Mouse (Mus musculus) MEL (cell line): Measurements from ENCODE around the gene 2300002M23Rik. TPM values are rescaled to one million over a fixed set of nuclear protein-coding genes. Genes with fewer than 3 reads are reported as not detected.

Experiments used
- DNase-seq: peaks from one replicate; pipeline ENCODE4 v3.0.0; 2011; ENCODE audit warnings: low read depth, low spot score
- H3K27ac ChIP-seq: 2 replicates; pipeline ENCODE4 v1.5.1; 2012; ENCODE audit warnings: low read depth, mild to moderate bottlenecking, control low read depth, low read length, moderate library complexity; ENCODE audit not compliant: control insufficient read depth
- H3K27me3 ChIP-seq, 2 experiments: fragments of 150-350 bp in 1 of 2; sonication (generic) in 1 of 2; 2 replicates each; pipeline ENCODE4 v1.6.1; 2012; ENCODE audit warnings: low read length in 2 of 2, mild to moderate bottlenecking in 2 of 2, improper control_type of control experiment in 1 of 2, moderate library complexity in 1 of 2; ENCODE audit not compliant: insufficient read depth in 2 of 2, control insufficient read depth in 1 of 2
- H3K36me3 ChIP-seq, 2 experiments: 2 replicates each; pipeline ENCODE4 v1.6.1; 2012 to 2014; ENCODE audit warnings: low read length in 2 of 2, improper control_type of control experiment in 1 of 2, inconsistent platforms in 1 of 2, mild to moderate bottlenecking in 1 of 2; ENCODE audit not compliant: insufficient read depth in 2 of 2, control insufficient read depth in 1 of 2
- H3K4me1 ChIP-seq, 2 experiments: fragments of 150-350 bp in 1 of 2; sonication (generic) in 1 of 2; 2 replicates each; pipeline ENCODE4 v1.6.1; 2012; ENCODE audit warnings: low read length in 2 of 2, improper control_type of control experiment in 1 of 2, mild to moderate bottlenecking in 1 of 2; ENCODE audit not compliant: insufficient read depth in 2 of 2, control insufficient read depth in 1 of 2
- H3K4me3 ChIP-seq, 2 experiments: fragments of 150-350 bp in 1 of 2; sonication (generic) in 1 of 2; 2 replicates each; pipeline ENCODE4 v1.5.1; 2012; ENCODE audit warnings: low read depth in 2 of 2, low read length in 2 of 2, mild to moderate bottlenecking in 2 of 2, moderate library complexity in 2 of 2, control low read depth in 1 of 2, improper control_type of control experiment in 1 of 2; ENCODE audit not compliant: control insufficient read depth in 1 of 2, insufficient read depth in 1 of 2
- H3K79me2 ChIP-seq: 2 replicates; pipeline ENCODE4 v1.6.1; 2012; ENCODE audit warnings: mild to moderate bottlenecking, low read length, moderate library complexity; ENCODE audit not compliant: control insufficient read depth, poor library complexity, insufficient read depth
- H3K9ac ChIP-seq: 2 replicates; pipeline ENCODE4 v1.6.1; 2012; ENCODE audit warnings: low read depth, mild to moderate bottlenecking, control low read depth, low read length, moderate library complexity; ENCODE audit not compliant: control insufficient read depth, poor library complexity, severe bottlenecking
- H3K9me3 ChIP-seq: fragments of 150-350 bp; sonication (generic); replicated peaks from 2 replicates; pipeline ENCODE4 v1.6.1; 2012; ENCODE audit warnings: mild to moderate bottlenecking, low read length, improper control_type of control experiment, moderate library complexity; ENCODE audit not compliant: insufficient read depth
- BHLHE40 ChIP-seq: IDR thresholded peaks from 2 replicates; pipeline ENCODE4 v1.6.1; 2012; ENCODE audit warnings: low read depth, mild to moderate bottlenecking, inconsistent platforms, low read length, improper control_type of control experiment, borderline replicate concordance
- CHD2 ChIP-seq: IDR thresholded peaks from 2 replicates; pipeline ENCODE4 v1.6.1; 2011; ENCODE audit warnings: low read length, improper control_type of control experiment
- E2F4 ChIP-seq: IDR thresholded peaks from 2 replicates; pipeline ENCODE4 v1.6.1; 2011; ENCODE audit warnings: low read depth, low read length, improper control_type of control experiment, borderline replicate concordance
- ELF1 ChIP-seq: IDR thresholded peaks from 2 replicates; pipeline ENCODE4 v1.6.1; 2014; ENCODE audit warnings: low read depth, mild to moderate bottlenecking, inconsistent platforms, low read length, improper control_type of control experiment, moderate library complexity
- EP300 ChIP-seq, 2 experiments: IDR thresholded peaks; 2 replicates each; pipeline ENCODE4 v1.6.1; 2011; ENCODE audit warnings: improper control_type of control experiment in 2 of 2, low read length in 2 of 2, low read depth in 1 of 2, mild to moderate bottlenecking in 1 of 2
- ETS1 ChIP-seq: IDR thresholded peaks from 2 replicates; pipeline ENCODE4 v1.6.1; 2012; ENCODE audit warnings: low read depth, mild to moderate bottlenecking, inconsistent platforms, low read length, improper control_type of control experiment, moderate library complexity
- GATA1 ChIP-seq: IDR thresholded peaks from 2 replicates; pipeline ENCODE4 v1.6.1; 2011; ENCODE audit warnings: low read depth, low read length, improper control_type of control experiment
- HCFC1 ChIP-seq: IDR thresholded peaks from 2 replicates; pipeline ENCODE4 v1.6.1; 2012; ENCODE audit warnings: low read depth, mild to moderate bottlenecking, inconsistent platforms, low read length, improper control_type of control experiment, moderate library complexity
- JUND ChIP-seq: IDR thresholded peaks from 2 replicates; pipeline ENCODE4 v1.6.1; 2011; ENCODE audit warnings: low read depth, mild to moderate bottlenecking, improper control_type of control experiment, low read length
- MAFK ChIP-seq: IDR thresholded peaks from 2 replicates; pipeline ENCODE4 v1.6.1; 2011; ENCODE audit warnings: low read depth, mild to moderate bottlenecking, low read length, improper control_type of control experiment, borderline replicate concordance
- MXI1 ChIP-seq: IDR thresholded peaks from 2 replicates; pipeline ENCODE4 v1.6.1; 2011; ENCODE audit warnings: mild to moderate bottlenecking, low read depth, low read length, improper control_type of control experiment
- NELFE ChIP-seq: IDR thresholded peaks from 2 replicates; pipeline ENCODE4 v1.6.1; 2011; ENCODE audit warnings: low read depth, low read length, improper control_type of control experiment
- NRF1 ChIP-seq: IDR thresholded peaks from 2 replicates; pipeline ENCODE4 v1.6.1; 2014; ENCODE audit warnings: low read depth, mild to moderate bottlenecking, inconsistent platforms, low read length, improper control_type of control experiment, moderate library complexity; ENCODE audit not compliant: poor library complexity, insufficient read depth, severe bottlenecking
- POLR2A ChIP-seq, 2 experiments: IDR thresholded peaks; 2 replicates each; pipeline ENCODE4 v1.6.1; 2011 to 2012; ENCODE audit warnings: low read length in 2 of 2, mild to moderate bottlenecking in 2 of 2, control low read depth in 1 of 2, improper control_type of control experiment in 1 of 2, low read depth in 1 of 2, moderate library complexity in 1 of 2; ENCODE audit not compliant: control insufficient read depth in 1 of 2, insufficient read depth in 1 of 2, poor library complexity in 1 of 2
- POLR2AphosphoS2 ChIP-seq: IDR thresholded peaks from 2 replicates; pipeline ENCODE4 v1.6.1; 2011; ENCODE audit warnings: low read length, improper control_type of control experiment
- RAD21 ChIP-seq: IDR thresholded peaks from 2 replicates; pipeline ENCODE4 v1.6.1; 2011; ENCODE audit warnings: mild to moderate bottlenecking, low read depth, low read length, improper control_type of control experiment
- RCOR1 ChIP-seq: IDR thresholded peaks from 2 replicates; pipeline ENCODE4 v1.6.1; 2012; ENCODE audit warnings: low read depth, mild to moderate bottlenecking, inconsistent platforms, low read length, improper control_type of control experiment
- SIN3A ChIP-seq: IDR thresholded peaks from 2 replicates; pipeline ENCODE4 v1.6.1; 2012; ENCODE audit warnings: low read length, improper control_type of control experiment, inconsistent platforms
- TAL1 ChIP-seq: IDR thresholded peaks from 2 replicates; pipeline ENCODE4 v1.6.1; 2012; ENCODE audit warnings: mild to moderate bottlenecking, inconsistent platforms, low read length, moderate library complexity, mixed read lengths
- TBP ChIP-seq: IDR thresholded peaks from 2 replicates; pipeline ENCODE4 v1.8.0; 2011; ENCODE audit warnings: low read depth, low read length, improper control_type of control experiment
- USF1 ChIP-seq: IDR thresholded peaks from 2 replicates; pipeline ENCODE4 v1.6.1; 2014; ENCODE audit warnings: low read depth, mild to moderate bottlenecking, inconsistent platforms, low read length, improper control_type of control experiment, moderate library complexity
- USF2 ChIP-seq, 2 experiments: IDR thresholded peaks; 2 replicates each; pipeline ENCODE4 v1.6.1; 2011 to 2012; ENCODE audit warnings: improper control_type of control experiment in 2 of 2, low read length in 2 of 2, borderline replicate concordance in 1 of 2, inconsistent platforms in 1 of 2, low read depth in 1 of 2, mild to moderate bottlenecking in 1 of 2; ENCODE audit not compliant: insufficient read depth in 1 of 2
- ZC3H11A ChIP-seq: IDR thresholded peaks from 2 replicates; pipeline ENCODE4 v1.6.1; 2012; ENCODE audit warnings: low read depth, mild to moderate bottlenecking, inconsistent platforms, low read length, improper control_type of control experiment
- ZKSCAN1 ChIP-seq: IDR thresholded peaks from 2 replicates; pipeline ENCODE4 v1.6.1; 2012; ENCODE audit warnings: low read depth, mild to moderate bottlenecking, inconsistent platforms, low read length, improper control_type of control experiment, moderate library complexity
- ZMIZ1 ChIP-seq: IDR thresholded peaks from 2 replicates; pipeline ENCODE4 v1.6.1; 2012; ENCODE audit warnings: low read depth, mild to moderate bottlenecking, inconsistent platforms, low read length, improper control_type of control experiment, moderate library complexity
- polyA plus RNA-seq, 2 experiments: library from polyadenylated mRNA; stranded (reverse) in 1 of 2; unstranded in 1 of 2; fragments of >175 nt in 1 of 2; fragments of >200 nt in 1 of 2; gene quantifications; 2 replicates each; pipeline versions ENCODE4 v1.2.1 to v1.2.4; 2012; ENCODE audit warnings: low replicate concordance in 2 of 2, low read depth in 1 of 2; ENCODE audit not compliant: insufficient read length in 2 of 2, insufficient read depth in 1 of 2, missing spikeins in 1 of 2
- total RNA-seq: library from RNA; depleted of rRNA; stranded (reverse); fragments of 300-350 nt; gene quantifications from 2 replicates; pipeline ENCODE4 v1.2.3, GENCODE M21; 2012

Gene 2300002M23Rik
- total and polyA plus RNA-seq, 3 experiments: not detected

GRCm38 (mm10) chr17:35601249-35601648 lies 34.0 kb downstream of the 2300002M23Rik start, which contains the start of gene Sfta2:
Sfta2 (plus strand) TSS chr17:35601549.
- TF ChIP-seq POLR2A (IDR thresholded peaks at IDR 0.05; ENCODE audit: control insufficient read depth in 1 of 2, insufficient read depth in 1 of 2, low read depth in 1 of 2, low read length in 2 of 2, poor library complexity in 1 of 2) (no peak), USF2 (IDR thresholded peaks at IDR 0.05; ENCODE audit: borderline replicate concordance in 1 of 2, insufficient read depth in 1 of 2, low read depth in 1 of 2, low read length in 2 of 2) (no peak), ZC3H11A (no peak), NRF1 (no peak), RAD21 (no peak), GATA1 (no peak), USF1 (no peak), BHLHE40 (no peak), SIN3A (no peak), MAFK (no peak), ZMIZ1 (no peak), ELF1 (no peak), CHD2 (no peak), HCFC1 (no peak), ZKSCAN1 (no peak), RCOR1 (no peak), MXI1 (no peak), ETS1 (no peak), NELFE (no peak)

GRCm38 (mm10) chr17:35601736-35602354 lies 34.6 kb downstream of the 2300002M23Rik start:
- Histone ChIP-seq H3K4me1 (peaks cover 0 to 4% of the 10 kb centered on the region in 2 experiments; a peak in 1 of 4 replicates), H3K9me3 (no peaks in the 10 kb centered on the region), H3K27me3 (peaks cover 2 to 3% of the 10 kb centered on the region in 2 experiments; a peak in 2 of 4 replicates), H3K36me3 (no peaks in the 10 kb centered on the region), H3K27ac (no peak overlapping the region), H3K79me2 (no peaks in the 10 kb centered on the region), H3K9ac (no peak overlapping the region), H3K4me3 (no peak overlapping the region; a peak in 1 of 4 replicates)
- DNase-seq: peak; percentile 59
- TF ChIP-seq HCFC1: no peak
- no peak for TF ChIP-seq POLR2AphosphoS2
- no peak for TF ChIP-seq E2F4
- TF ChIP-seq JUND: no peak
- no peak for TF ChIP-seq TAL1
- peak; percentile 71 for TF ChIP-seq USF1
- TF ChIP-seq MAFK: no peak
- no peak for TF ChIP-seq TBP
- TF ChIP-seq NELFE: no peak
- TF ChIP-seq USF2 (IDR thresholded peaks at IDR 0.05; ENCODE audit: borderline replicate concordance in 1 of 2, insufficient read depth in 1 of 2, low read depth in 1 of 2, low read length in 2 of 2): no peak
- TF ChIP-seq ETS1: no peak
- TF ChIP-seq EP300 (IDR thresholded peaks at IDR 0.05; ENCODE audit: low read depth in 1 of 2, low read length in 2 of 2): peak in 1 of 2 experiments; percentile 25; a peak in 2 of 4 replicates

More at GRCm38 (mm10) chr17:35601249-35601648, 34.0 kb downstream of the 2300002M23Rik start, which contains the start of gene Sfta2:
- no peak within 1 kb of the TSS for H3K27ac ChIP-seq
- peak within 1 kb of the TSS; percentile 23 to 52; a peak in 3 of 4 replicates for H3K4me3 ChIP-seq
- H3K79me2 ChIP-seq: no peaks in the 10 kb centered on the region
- no peaks in the 10 kb centered on the region for H3K9me3 ChIP-seq
- H3K9ac ChIP-seq: peak within 1 kb of the TSS; percentile 17; the same call in 1 of the 2 replicates
- no peak for DNase-seq
- peaks cover 0 to 4% of the 10 kb centered on the region in 2 experiments; a peak in 1 of 4 replicates for H3K4me1 ChIP-seq
- peaks cover 2% of the 10 kb centered on the region in 2 experiments; a peak in 2 of 4 replicates for H3K27me3 ChIP-seq
- H3K36me3 ChIP-seq: no peaks in the 10 kb centered on the region
